Mouse (Mus musculus): Measurements from ENCODE around the gene Ncapg. TPM values are rescaled to one million over a fixed set of nuclear protein-coding genes. Genes with fewer than 3 reads are reported as not detected.
A peak's percentile ranks its signal among the peaks of the same experiment; 100 is the strongest.
"Not testable (repeated sequence)": the region's sequence is repeated elsewhere in the genome, so short reads cannot be mapped to it uniquely, and the experiment has no call there.

The Ncapg gene
- total RNA-seq (2021) = under 1 TPM; 0.43 to 0.61 TPM
- long read RNA-seq, experiment 1 = 0 reads
- long read RNA-seq, experiment 2, partial matches to known transcripts = 1 of 2 reads
- long read RNA-seq, experiment 2, other reads (novel, unspliced or antisense) = 0 of 2 reads

DNA sequence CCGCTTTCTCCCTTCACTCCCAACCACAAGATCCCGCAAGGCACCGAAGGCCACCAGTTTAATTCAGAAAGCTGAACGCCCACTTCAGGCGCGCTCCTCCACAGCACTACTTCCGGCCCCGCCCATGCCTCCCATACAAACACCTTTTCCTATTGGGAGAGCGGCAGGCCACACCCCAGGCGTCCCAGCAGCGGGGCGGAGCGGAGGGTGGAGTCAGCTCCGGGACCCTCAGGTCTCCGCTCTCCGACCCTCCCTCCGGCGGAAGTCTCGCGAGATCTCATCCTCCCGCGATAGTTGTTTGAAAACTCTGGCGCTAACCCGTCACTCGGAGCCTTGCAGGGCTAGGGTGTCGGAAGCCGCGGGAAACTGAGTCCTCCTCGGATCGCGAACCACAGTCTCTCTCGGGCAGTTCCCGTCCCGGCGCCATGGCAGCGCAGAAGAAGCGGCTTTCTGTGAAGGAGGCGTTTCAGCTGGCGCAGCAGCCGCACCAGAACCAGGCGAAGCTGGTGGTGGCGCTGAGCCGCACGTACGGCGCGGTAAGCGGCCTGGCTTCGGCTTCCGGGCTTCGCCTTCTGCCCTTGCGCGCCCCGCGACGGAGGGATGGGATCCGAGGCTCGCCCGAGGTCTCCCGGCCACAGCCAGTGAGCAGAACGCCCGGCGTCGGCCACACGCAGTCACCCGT is at the start of gene Ncapg:
Gene Ncapg, plus strand, starts transcription at position 322 of the 682 bp plus-strand sequence.
- peak; percentile 100 for DNase-seq (ENCODE audit: low spot score in 2 of 2)

DNA sequence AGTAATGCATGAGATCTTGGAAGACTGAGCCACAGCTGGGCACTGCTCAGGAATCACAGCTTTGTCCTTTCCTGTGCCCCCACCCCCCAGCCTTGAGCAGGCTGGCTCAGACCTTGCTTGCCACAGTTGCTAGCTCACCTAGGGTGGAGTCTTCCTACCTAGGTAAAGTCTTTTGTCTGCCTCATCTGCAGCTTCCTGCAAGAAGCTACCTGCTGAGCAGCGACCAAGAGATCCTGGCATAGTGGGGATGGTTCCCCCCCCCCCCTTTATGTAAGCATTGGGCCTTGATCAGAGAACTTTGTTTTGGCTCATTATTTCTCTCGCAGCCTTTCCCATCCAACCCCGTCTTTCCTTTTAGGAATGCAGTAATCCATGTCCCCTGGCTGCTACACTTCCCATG is 48.2 kb upstream of the Ncapg start:
- DNase-seq (ENCODE audit: low spot score in 2 of 2) = no peak

DNA sequence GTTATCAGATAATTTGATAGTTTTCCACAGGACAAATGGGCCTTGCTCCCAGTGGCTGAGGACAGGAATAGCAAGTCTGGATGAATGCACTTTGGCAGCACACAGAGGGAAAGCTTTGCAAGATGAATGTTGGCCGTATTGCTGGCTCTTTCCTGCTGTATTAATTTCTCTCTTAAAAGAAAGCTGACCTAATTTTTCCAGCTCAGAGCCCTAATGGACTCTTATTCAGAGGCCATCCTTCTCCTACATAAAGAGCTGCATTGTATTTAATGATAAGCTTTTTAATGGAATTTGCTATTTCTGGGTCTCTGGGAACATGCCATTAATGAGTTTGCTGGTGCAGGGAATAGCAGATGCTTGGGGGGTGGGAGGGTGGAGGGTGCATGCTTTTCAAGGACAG is 41.9 kb upstream of the Ncapg start:
- DNase-seq (ENCODE audit: low spot score in 2 of 2) = no peak

DNA sequence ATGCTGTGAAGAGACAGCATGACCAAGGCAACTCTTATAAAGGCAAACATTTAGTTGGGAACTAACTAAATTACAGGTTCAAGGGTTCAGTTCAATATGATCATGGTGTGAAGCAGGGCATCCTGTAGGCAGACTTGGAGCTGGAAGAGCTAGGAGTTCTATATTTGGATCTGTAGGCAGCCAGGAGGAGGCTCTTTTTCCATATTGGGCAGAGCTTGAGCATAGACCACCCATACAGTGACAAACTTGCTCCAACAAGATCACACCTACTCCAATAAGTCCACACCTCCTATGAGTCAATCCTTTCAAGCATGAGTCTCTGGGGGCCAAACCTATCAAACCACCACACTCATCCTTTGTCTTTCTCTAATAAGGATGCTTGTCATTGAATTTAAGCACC is 40.2 kb upstream of the Ncapg start:
- DNase-seq (ENCODE audit: low spot score in 2 of 2) = no peak

DNA sequence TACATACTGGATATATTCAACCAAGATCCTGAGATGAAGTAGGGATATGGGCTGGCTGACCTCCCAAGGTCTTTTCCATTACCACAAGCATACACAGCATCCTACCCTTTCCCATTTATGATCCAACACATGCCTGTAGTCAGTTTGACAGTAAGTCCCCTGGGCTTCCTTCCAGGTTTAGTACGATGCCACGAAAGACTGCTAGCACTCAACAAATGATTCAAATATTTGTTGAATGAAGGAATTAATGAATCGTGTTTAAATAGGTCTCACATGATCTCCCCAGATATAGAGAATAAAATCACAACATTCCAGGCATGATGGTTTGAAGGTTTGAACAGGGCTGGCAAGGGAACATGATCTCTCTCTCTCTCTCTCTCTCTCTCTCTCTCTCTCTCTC is 31.3 kb upstream of the Ncapg start:
- no peak for DNase-seq (ENCODE audit: low spot score in 2 of 2)

DNA sequence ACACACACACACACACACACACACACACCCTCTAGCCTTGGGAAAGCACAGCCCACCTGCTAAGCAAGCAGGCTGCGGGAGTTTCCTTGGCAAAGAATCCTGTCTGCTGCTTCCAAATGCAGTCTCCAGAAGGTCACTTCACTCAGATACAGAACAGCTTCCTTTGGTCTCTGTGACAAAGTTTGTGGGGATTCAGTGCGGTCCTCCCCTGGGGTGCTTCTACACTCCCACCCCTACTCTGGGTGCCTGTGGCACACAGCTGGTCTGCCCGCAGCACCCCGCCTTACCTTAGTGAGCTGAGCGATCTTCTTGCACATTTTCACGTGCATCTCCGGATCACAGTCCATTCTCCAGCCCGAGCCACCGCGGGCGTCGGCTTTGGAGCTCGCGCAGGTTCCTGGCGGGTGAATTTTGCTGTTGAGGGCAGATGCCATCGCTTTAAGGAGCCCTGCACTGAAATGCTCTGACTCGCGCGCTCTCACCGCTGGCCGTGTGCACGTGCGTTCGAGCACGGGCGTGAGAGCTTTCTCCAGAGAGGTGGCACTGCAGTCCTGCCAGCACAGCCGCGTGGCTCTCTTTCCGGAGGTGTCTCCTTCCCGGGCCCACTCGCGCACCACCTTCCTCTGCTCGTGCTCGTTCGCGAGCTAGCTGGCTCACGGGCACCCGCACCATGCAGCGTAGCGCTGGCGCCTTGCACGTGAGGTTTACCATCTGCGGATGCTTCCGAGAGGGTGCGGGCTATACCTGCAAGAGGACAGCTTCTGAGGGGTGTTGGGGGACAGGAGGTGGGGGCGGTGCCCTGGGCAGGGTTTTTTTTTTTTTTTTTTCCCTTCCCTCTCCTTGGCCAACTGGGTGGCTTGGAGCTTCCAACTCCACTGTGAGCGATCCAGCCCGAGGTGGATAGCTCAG is 30.7 kb upstream of the Ncapg start, which contains the start of gene Fam184b:
Gene Fam184b, minus strand, starts transcription at position 809 of the 909 bp plus-strand sequence.
- peak; percentile 12 to 26 for DNase-seq (ENCODE audit: low spot score in 2 of 2)

DNA sequence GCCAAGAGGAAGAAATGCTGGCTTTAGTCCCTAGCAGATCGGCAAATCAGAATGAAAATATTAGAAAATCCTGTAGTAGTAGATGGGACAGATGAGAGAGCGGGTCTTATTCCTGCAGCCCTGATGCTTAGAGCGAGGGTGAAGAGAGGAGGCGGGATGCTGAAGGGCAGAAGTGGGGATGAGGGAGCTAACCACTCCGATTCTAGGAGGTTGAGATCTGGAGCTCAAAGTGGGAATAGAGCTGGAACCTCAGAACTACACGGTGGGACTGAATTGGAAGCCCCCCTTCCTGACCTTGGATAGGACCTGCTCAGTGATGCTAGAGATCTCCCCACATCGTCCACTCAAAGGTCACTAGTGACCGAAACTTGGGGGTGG is 30.0 kb upstream of the Ncapg start:
- no peak for DNase-seq (ENCODE audit: low spot score in 2 of 2)

DNA sequence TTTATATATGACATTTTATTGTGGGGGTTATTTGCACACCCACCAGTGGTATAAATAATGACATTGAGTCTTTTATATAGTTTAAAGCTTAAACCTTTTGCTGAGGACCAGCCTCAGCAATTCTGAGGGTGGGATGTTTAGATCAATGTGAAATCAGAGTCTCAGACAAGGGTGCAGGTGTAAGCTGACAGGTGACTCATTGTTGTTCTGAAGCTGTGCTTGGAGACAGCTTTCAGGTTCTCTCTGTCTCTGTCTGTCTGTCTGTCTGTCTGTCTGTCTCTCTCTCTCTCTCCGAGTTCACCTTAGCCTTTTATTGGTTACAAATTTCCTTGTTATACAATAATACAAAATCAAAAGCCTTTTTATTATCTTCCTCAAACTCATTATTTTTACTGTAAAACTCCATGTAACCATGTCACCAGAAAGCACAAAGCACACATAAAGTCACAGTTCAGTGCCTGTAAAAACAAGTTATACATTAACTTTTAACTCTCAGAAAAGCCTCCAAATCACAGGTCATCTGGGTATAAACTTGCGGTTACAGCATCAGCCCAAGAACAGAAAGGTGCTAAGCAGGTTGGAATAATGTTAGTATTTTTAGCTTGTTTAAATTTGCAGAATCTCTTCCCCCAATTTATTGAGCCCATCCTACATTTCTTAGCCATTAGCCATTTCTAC is 18.6 kb upstream of the Ncapg start:
- no peak for DNase-seq (ENCODE audit: low spot score in 2 of 2)

DNA sequence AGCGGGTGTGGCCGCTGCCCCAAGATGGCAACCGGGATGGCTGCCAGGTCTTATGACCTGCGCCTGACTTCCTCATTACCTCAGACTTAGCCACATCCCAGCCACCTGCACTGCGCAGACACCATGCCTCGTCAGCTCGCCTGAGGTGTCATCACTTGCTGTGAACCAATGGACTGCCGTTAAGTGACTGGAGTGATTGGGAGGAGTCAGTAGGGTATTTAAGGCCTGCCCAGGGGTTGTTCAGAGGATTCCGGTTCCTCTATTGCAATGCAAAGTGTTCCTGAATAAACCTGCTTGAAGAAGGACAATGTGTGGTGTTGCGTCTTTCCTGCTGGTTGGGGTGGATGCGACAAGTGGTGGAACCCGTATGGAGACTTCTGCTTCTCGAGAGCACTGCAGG is 11.3 kb upstream of the Ncapg start:
- DNase-seq (ENCODE audit: low spot score in 2 of 2) = not testable (repeated sequence)

DNA sequence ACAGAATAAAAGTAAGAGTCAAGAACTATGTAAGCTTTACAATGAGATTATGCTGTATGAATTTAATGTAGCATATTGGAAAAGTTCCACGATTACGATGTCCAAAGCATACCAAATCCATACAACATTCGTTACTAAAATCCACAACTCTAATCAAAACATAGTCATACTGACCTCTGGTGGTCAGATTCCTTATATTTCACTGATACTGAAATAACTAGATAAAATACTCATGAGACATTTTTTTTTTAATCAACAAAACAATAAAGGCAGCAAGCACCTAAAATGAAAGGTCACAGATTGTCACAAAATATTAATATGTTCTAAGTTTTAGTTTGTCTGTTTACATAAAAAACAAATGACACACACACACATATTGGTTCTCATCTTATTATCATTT is 1.4 kb upstream of the Ncapg start:
- no peak for DNase-seq (ENCODE audit: low spot score in 2 of 2)

DNA sequence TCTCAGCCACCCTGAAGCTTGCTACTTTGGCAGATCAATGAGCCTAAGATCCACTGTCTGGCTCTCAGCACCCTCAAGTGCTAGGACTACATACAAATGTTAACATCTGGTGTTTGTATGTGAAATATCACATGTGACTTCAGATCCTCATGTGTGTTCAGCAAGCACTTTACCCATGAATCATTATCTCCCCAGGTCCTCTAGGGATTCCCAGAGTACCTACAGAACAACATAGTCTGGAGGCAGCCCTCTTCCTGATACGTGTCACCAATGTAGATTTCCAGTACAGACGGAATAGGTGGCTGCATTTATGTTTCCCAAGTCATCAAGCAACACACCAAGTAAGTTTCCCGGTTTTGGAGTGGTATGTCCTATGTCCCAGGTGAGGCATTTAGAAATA is 888 bp upstream of the Ncapg start:
- no peak for DNase-seq (ENCODE audit: low spot score in 2 of 2)

DNA sequence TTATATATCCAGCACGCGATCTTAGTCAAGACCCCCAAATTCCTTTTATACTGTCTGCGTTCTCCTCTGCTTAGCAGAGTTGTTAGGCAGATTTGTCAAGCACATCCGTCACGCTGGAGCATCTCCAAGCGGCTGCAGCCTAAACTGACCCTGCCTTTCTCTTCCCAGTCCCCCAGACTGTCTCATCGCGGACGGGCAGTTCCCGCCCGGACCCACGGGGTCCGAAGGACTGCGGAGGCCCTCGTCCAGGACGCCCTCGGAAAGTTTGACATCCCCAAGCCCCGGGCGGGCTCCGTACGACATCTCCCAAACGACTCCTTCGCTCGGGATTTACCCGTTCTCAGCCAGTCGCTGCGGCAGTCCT is 503 bp upstream of the Ncapg start:
- DNase-seq (ENCODE audit: low spot score in 2 of 2) = no peak

DNA sequence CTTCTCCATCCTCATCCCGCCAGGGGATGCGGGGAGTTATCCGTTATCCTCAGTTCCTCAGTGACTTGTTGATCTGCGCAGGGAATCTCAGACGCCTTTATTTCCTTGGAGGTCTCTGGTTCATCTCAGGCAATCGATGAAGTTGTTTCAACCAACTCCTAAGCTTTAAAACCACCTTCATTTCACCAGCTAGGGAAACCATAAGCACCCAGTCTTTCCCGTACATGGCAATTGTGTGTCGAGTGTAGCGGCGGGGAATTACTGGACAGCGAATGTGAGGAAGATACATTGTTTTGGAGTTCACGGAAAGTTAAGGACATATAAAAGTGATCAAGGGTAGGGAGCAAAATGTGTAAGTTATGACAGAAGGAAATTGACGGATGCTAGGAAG is 556 bp downstream of the Ncapg start:
- no peak for DNase-seq (ENCODE audit: low spot score in 2 of 2)

DNA sequence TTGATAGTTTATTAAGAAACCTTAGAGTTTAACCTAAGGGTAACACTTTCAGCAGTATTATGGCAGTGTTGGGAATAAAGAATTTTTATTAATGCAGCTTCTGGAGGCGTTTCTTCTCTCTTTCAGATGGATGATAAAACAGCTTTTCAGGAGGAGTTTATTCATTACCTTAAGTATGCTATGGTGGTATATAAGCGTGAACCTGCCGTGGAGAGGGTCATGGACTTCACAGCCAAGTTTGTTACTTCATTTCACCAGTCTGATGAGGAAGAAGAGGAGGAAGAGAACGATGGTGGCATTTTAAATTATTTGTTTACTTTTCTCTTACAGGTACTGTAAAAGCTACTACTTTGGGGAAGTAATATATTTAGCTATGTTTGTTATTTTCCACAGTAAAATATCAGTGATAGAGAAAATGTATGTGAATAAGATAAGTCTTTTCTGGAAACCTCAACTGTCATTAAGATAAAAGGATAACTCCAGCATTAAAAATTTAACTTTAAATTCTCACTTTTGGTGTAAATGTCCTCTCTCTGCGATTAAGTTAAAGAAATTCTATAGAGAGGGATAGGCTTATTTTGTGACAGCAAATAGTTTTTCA is 1.3 kb downstream of the Ncapg start:
- no peak for DNase-seq (ENCODE audit: low spot score in 2 of 2)

DNA sequence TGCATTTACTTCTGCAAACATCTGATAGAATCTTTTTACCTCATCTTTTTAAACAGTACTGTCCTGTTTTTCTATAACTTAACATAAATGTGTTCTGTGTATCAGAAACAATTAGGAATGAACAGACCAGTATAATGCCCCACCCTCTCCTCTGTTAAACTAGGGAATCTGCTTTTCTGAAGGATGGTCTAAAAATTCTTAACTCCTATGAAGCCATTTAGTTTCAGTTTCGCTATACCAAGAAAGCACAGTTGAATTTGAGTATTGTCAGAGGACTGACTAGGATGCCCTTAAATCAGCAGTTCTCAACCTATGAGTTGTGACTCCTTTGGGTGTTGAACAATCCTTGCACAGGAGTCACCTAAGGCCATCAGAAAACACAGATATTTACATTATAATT is 5.3 kb downstream of the Ncapg start:
- DNase-seq (ENCODE audit: low spot score in 2 of 2) = no peak

DNA sequence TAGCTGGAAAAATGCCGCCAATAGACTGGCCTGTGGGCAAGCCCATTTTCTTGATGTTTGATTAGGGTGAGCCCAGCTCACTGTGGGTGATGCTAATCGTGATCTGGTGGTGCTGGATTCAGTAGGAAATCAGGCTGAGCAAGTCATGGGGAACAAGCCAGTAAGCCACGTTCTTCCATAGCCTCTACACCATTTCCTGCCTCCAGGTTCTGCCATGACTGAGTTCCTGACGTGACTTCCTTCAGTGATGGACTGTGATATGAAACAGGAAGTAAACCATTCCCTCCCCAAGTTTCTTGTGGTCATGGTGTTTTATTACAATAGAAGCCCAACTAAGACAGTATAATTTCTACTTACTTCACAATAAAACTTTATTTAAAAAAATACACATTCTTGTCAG is 7.9 kb downstream of the Ncapg start:
- no peak for DNase-seq (ENCODE audit: low spot score in 2 of 2)

DNA sequence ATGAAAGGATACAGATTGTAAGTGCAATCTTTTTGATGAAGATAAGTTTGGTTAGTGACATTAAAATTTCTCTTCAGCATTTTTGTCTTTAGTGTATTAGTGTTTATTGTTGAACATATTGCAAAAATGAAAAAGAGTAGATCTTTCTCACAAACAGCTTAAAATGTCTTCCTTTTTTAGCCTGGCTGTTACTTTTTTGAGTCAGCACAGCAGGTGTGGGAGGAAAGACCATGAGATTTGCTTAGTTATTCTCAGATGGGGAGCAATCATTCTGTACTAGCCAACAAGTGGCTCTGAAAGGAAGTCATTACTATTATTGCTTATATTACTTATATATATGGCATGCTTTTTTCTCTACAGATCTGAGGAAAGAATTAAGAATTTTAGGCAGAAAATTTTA is 10.2 kb downstream of the Ncapg start:
- no peak for DNase-seq (ENCODE audit: low spot score in 2 of 2)

DNA sequence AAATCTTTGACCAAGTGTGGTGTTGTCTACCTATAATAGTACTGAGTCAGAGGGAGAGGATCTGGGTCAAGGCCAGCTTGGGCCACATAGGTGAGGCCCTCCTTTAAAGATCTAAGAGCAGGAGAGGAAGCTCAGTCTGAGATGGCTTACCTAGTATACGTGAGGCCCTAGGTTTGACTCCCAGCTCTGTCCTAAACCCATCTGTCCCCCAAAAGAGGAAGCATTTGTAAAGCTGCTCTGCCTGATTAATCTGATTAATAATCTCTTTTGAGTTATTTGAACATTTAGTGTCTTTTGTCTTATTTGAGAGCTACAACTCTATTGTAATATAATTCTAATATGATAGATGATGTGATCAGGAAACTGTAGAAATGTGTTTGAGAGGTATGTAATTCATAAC is 13.7 kb downstream of the Ncapg start:
- no peak for DNase-seq (ENCODE audit: low spot score in 2 of 2)

DNA sequence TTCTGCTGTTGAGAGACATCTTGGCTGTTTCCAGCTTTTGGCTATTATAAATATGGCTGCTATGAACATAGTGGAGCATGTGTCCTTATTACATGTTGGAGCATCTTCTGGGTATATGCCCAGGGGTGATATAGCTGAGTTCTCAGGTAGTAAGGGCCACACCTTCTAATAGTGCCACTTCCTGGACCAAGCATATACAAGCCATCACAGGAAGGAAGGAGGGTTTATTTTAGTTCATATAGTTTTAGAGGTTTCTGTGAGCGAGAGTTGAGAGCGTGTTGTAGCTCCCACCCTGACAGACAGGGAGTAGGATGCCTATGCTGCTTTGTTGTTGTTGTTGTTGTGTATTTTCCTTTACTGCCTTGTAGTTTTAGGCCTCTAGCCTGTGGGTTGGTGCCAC is 15.5 kb downstream of the Ncapg start:
- no peak for DNase-seq (ENCODE audit: low spot score in 2 of 2)

DNA sequence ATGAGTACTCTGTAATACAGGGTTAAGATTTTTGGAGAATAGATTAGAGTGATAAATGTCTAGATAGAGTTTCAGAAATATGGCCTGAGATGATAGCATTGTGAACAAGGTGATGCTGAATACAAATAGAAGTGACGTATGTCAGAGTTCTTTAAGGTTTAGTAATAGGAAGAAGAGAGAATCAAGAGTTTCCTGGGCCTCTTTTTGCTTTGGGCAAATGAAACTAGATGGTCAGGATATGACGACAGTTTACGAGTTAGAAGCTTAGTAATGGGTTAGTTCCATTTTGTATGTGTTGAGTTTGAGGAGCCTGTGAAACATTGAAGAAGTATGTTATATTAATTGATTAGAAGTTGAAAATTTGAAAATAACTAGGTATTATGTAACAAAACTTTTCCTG is 16.5 kb downstream of the Ncapg start:
- DNase-seq (ENCODE audit: low spot score in 2 of 2) = no peak

DNA sequence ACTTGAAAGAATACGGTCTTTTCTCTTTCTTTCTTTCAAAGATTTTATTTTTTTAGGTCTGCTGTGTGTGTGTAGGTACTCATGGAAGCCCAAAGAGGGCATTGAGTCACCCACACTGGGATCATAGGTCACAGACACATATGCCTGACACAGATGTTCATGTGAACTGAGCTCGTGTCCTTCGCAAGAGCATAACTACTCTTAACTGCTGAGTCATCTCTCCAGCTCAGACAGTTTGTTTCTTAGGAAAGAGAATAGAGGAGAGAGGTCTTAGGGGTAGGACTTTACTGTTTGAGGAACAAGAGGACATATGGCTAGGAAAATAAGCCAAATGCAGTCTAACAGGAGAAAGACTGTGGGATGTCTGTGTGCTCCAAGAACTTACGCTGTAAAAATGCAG is 19.4 kb downstream of the Ncapg start:
- DNase-seq (ENCODE audit: low spot score in 2 of 2) = no peak

Data from adrenal gland, adult 18-20 months (tissue).